Mouse (Mus musculus) spleen, adult 2 months (tissue): Measurements from ENCODE around the gene Ice1.

Source experiments
- CTCF ChIP-seq: fragments of 200-500 bp; IDR thresholded peaks from 2 replicates; pipeline ENCODE4 v1.5.1; 2011; ENCODE audit warnings: mild to moderate bottlenecking, inconsistent platforms; ENCODE audit not compliant: insufficient read depth, insufficient read length, insufficient replicate concordance; ENCODE audit errors: extremely low read depth
- POLR2A ChIP-seq: fragments of 200-500 bp; IDR thresholded peaks from 2 replicates; pipeline ENCODE4 v1.6.1; 2011; ENCODE audit warnings: low read depth, low read length, inconsistent platforms

GRCm38 (mm10) chr13:70677689-70678088 lies 40.3 kb upstream of the Ice1 start:
- TF ChIP-seq CTCF (no peak), POLR2A (no peak)
